Mouse (Mus musculus): ENCODE data around the gene Gatd1. TPM values are rescaled to one million over a fixed set of nuclear protein-coding genes. Genes with fewer than 3 reads are reported as not detected.

The Gatd1 gene
- polyA plus RNA-seq, 1 experiment from 2014 or later, result 68.5 TPM

DNA sequence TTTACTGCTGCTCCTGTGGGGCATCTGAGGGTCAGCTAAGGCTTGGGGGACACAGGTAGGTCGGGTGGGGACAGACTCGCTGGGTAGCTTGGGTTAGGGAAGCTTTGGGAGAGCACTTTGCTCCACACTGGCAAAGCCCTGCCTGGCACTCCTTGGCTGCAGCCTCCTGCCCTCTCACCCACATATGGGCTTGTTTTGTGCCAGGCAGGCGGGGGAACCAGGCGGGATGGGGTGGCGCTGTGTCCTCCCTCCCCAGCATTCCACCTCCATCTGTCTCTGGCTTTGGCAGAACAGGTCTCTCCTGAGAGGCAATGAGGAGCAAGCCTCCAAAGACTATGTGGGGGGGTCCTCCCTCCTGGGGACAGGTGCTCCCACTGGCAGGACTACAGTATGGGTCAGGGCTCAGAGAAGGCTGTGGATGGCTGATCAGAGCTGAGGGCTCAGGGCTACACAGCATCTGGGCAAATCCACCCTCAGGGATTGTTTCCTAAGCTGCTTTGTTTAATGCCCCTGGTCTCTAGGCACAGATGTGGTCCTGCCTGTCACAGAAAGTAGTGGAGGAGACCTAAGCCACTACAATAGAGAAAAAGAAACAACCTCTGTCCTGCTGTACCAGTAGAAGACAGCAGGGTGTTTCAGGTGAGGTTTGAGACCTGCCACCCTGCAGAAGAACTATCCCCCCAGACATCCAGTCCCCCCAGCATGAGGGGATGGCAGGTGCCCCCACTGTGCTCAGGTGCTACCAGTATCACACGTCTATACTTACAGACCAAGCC lies 19.0 kb upstream of the Gatd1 start:
- Histone ChIP-seq H3K4me3 (no peak overlapping the region), H3K9ac (no peak overlapping the region), H3K4me2 (replicated peaks) (no peak overlapping the region), H3K36me3 (peaks cover 37% of the 10 kb centered on the region), H3K27ac (no peak overlapping the region), H3K27me3 (no peaks in the 10 kb centered on the region), H3K9me3 (no peaks in the 10 kb centered on the region), H3K4me1 (peaks cover 50% of the 10 kb centered on the region)
- 84% methylated on average over 6 of the region's 6 CpGs for WGBS
- ATAC-seq (ENCODE audit: insufficient number of reproducible peaks, insufficient read depth, low FRiP score, low TSS enrichment), result no peak

GRCm38 (mm10) chr7:141432186-141432611 lies 18.3 kb upstream of the Gatd1 start:
- ATAC-seq (ENCODE audit: insufficient number of reproducible peaks, insufficient read depth, low FRiP score, low TSS enrichment), result no peak
- no peaks in the 10 kb centered on the region for H3K27me3 ChIP-seq
- H3K4me1 ChIP-seq, result peaks cover 48% of the 10 kb centered on the region
- WGBS, result 88% methylated on average over 8 of the region's 8 CpGs
- no peak overlapping the region for H3K27ac ChIP-seq
- H3K36me3 ChIP-seq, result peaks cover 37% of the 10 kb centered on the region
- no peak overlapping the region for H3K4me2 ChIP-seq (replicated peaks)
- no peak overlapping the region for H3K4me3 ChIP-seq
- H3K9ac ChIP-seq, result no peak overlapping the region
- no peaks in the 10 kb centered on the region for H3K9me3 ChIP-seq

DNA sequence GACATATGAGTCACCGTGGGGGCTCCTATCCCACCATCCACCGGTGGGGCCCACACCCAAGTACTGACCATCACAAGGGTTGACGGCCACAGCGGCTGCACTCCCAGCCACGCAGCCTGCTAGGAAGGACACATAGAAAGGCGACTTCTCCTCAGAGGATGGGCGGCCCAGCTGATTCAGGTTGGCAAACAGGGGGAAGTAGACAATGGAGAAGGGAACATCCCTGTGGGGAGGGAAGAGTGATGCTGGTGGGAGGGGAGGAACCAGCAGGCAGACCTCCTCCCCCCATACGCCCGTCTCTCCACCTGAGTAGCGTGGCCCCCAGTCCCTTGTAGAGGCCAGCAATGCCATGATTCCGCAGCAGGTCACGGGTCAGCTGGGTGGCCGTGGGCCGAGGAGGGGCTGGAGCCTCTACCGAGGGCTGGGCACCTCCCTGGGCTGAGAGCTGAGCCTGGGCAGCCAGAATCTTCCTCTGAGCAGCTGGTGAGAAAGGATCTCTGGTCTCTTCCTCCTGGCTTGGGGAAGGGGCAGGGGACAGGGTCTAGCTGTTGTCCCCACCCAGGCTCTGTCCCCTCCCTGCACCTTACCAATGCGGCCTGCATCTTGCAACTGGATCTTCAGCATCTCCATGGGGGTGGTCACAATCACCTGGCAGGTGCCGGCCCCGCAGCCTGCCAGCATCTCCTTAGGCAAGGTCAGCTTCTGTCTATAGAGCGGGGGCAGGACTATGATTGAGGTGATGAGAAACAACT lies 17.7 kb upstream of the Gatd1 start:
- H3K4me2 ChIP-seq (replicated peaks), result no peak overlapping the region
- H3K9ac ChIP-seq, result no peak overlapping the region
- peaks cover 37% of the 10 kb centered on the region for H3K36me3 ChIP-seq
- H3K4me3 ChIP-seq, result no peak overlapping the region
- WGBS, result 96% methylated on average over 19 of the region's 19 CpGs
- H3K27me3 ChIP-seq, result no peaks in the 10 kb centered on the region
- H3K4me1 ChIP-seq, result peaks cover 43% of the 10 kb centered on the region
- no peak for ATAC-seq (ENCODE audit: insufficient number of reproducible peaks, insufficient read depth, low FRiP score, low TSS enrichment)
- H3K9me3 ChIP-seq, result no peaks in the 10 kb centered on the region
- H3K27ac ChIP-seq, result no peak overlapping the region

- Histone ChIP-seq H3K36me3 (peaks cover 37% of the 10 kb centered on the region), H3K27ac (no peak overlapping the region; the same call in 1 of the 2 replicates), H3K4me2 (replicated peaks) (no peak overlapping the region), H3K4me1 (peaks cover 35% of the 10 kb centered on the region), H3K4me3 (no peak overlapping the region), H3K9ac (no peak overlapping the region), H3K9me3 (no peaks in the 10 kb centered on the region), H3K27me3 (no peaks in the 10 kb centered on the region)
- no peak for ATAC-seq (ENCODE audit: insufficient number of reproducible peaks, insufficient read depth, low FRiP score, low TSS enrichment)
- WGBS, result 93% methylated on average over 9 of the region's 9 CpGs
Measured at GRCm38 (mm10) chr7:141430585-141431240, 16.8 kb upstream of the Gatd1 start.

DNA sequence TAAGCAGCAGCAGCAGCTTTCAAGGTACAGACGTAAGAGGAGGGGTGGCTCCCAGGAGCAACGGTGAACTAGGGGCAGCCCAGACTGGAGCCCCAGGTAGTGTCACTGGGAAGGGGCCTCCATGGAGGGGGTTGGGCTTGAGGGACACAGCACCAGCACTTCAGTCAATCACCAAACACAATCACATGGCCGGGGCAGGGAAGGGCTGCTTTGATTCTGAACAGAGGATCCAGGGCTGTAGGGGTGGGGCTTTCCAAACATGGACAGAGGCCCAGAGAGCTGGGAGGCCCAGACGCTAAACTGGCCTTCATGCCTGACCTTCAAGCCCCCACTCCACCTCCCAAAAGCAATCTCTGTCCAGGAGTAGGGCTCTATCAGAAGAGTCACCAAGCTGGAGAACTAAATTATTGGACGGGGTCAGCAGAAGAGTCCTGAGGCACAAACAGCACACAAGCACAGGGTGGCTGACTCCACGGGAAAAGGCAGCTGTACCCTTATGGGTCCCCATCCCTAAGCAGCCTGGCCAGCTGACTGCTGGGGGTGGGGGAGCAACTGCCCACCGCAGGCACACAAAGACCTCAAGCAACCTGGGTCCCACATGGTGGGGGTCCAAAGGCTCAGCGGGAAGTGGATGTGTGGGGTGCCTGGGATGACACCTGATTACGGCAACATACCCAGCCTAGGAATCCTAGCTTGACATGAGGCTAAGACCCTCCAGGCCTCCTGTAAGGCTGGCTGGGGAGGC lies 16.1 kb upstream of the Gatd1 start:
- Histone ChIP-seq H3K36me3 (peaks cover 37% of the 10 kb centered on the region), H3K27ac (peak overlapping the region; percentile 43; the same call in 1 of the 2 replicates), H3K4me2 (replicated peaks) (peak overlapping the region; percentile 49; the same call in 1 of the 2 replicates), H3K27me3 (no peaks in the 10 kb centered on the region), H3K4me3 (no peak overlapping the region), H3K4me1 (peaks cover 30% of the 10 kb centered on the region), H3K9me3 (no peaks in the 10 kb centered on the region), H3K9ac (no peak overlapping the region)
- no peak for ATAC-seq (ENCODE audit: insufficient number of reproducible peaks, insufficient read depth, low FRiP score, low TSS enrichment)
- 63% methylated on average over 9 of the region's 9 CpGs for WGBS

DNA sequence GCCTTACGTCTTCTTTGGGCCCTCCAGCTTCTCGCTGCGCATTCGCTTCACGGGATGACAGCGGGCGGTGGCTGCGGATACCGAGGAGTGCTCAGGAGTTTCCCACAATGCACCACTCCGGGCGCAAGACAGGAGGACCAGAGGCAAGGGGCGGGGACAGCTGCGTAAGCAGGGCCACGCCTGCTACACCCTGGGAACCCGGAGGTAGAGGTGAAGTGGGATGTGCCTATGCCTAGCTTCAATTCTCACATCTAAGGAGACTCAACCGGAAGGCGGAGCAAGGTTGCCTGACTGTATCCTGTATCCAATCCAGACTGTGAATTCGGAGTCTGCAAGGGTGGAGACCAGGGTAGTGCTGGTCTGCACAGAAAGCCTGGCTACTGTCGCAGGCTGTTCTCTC lies 15.4 kb upstream of the Gatd1 start, which contains the start of gene Cend1:
TSS of gene Cend1 (minus strand) at position 182 of the 400 bp plus-strand sequence.
- Histone ChIP-seq H3K27ac (peak within 1 kb of the TSS; percentile 43; the same call in 1 of the 2 replicates), H3K9ac (no peak within 1 kb of the TSS), H3K36me3 (peaks cover 37% of the 10 kb centered on the region), H3K4me2 (replicated peaks) (peak within 1 kb of the TSS; percentile 49), H3K27me3 (no peaks in the 10 kb centered on the region), H3K9me3 (no peaks in the 10 kb centered on the region), H3K4me1 (peaks cover 23% of the 10 kb centered on the region), H3K4me3 (peak within 1 kb of the TSS; percentile 25)
- 1% methylated on average over 19 of the region's 19 CpGs for WGBS
- ATAC-seq (ENCODE audit: insufficient number of reproducible peaks, insufficient read depth, low FRiP score, low TSS enrichment), result peak; percentile 70

DNA sequence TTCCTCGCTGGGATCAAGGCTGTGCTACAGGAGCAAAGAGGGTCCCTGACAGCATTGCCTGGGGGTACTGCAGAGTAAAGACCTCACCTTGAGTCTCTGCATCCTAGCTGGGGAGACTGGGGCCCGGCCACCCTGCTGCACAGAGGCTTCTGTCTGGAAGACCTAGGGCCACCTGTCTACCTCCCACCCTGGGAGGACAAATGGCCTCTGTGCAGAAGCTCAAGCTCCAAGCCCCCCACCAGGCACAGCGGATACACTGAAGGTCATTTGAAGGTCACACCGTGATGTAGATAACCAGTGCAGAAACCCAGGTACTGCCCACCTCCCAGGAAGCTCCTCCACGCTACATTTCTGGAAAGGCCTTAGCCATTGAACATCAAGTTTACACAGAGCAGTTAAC lies 14.8 kb upstream of the Gatd1 start:
- ATAC-seq (ENCODE audit: insufficient number of reproducible peaks, insufficient read depth, low FRiP score, low TSS enrichment), result no peak
- Histone ChIP-seq H3K9me3 (no peaks in the 10 kb centered on the region), H3K27me3 (no peaks in the 10 kb centered on the region), H3K9ac (no peak overlapping the region), H3K4me2 (replicated peaks) (peak overlapping the region; percentile 49), H3K4me3 (peak overlapping the region; percentile 25), H3K27ac (no peak overlapping the region), H3K36me3 (peaks cover 35% of the 10 kb centered on the region), H3K4me1 (peaks cover 17% of the 10 kb centered on the region)
- WGBS, result 57% methylated on average over 5 of the region's 5 CpGs

GRCm38 (mm10) chr7:141426948-141427730 lies 13.2 kb upstream of the Gatd1 start:
- Histone ChIP-seq H3K4me2 (replicated peaks) (no peak overlapping the region), H3K4me1 (peaks cover 15% of the 10 kb centered on the region), H3K36me3 (peaks cover 22% of the 10 kb centered on the region), H3K4me3 (no peak overlapping the region), H3K27me3 (no peaks in the 10 kb centered on the region), H3K9me3 (no peaks in the 10 kb centered on the region), H3K27ac (no peak overlapping the region), H3K9ac (no peak overlapping the region)
- WGBS, result 77% methylated on average over 12 of the region's 12 CpGs
- no peak for ATAC-seq (ENCODE audit: insufficient number of reproducible peaks, insufficient read depth, low FRiP score, low TSS enrichment)

- H3K9ac ChIP-seq, result no peak overlapping the region
- no peak overlapping the region for H3K27ac ChIP-seq
- H3K4me1 ChIP-seq, result 0 out of 2 replicates have a peak, but pooled peaks cover 4% of the 10 kb centered on the region
- H3K4me3 ChIP-seq, result no peak overlapping the region
- no peaks in the 10 kb centered on the region for H3K36me3 ChIP-seq
- no peaks in the 10 kb centered on the region for H3K27me3 ChIP-seq
- no peak for ATAC-seq (ENCODE audit: insufficient number of reproducible peaks, insufficient read depth, low FRiP score, low TSS enrichment)
- H3K9me3 ChIP-seq, result no peaks in the 10 kb centered on the region
- 63% methylated on average over 4 of the region's 4 CpGs for WGBS
- no peak overlapping the region for H3K4me2 ChIP-seq (replicated peaks)
Measured at GRCm38 (mm10) chr7:141423811-141424210, 9.9 kb upstream of the Gatd1 start.

- H3K9ac ChIP-seq, result no peak overlapping the region
- H3K27ac ChIP-seq, result no peak overlapping the region
- H3K27me3 ChIP-seq, result no peaks in the 10 kb centered on the region
- no peaks in the 10 kb centered on the region for H3K4me1 ChIP-seq
- ATAC-seq (ENCODE audit: insufficient number of reproducible peaks, insufficient read depth, low FRiP score, low TSS enrichment), result no peak
- no peaks in the 10 kb centered on the region for H3K36me3 ChIP-seq
- H3K9me3 ChIP-seq, result no peaks in the 10 kb centered on the region
- H3K4me3 ChIP-seq, result no peak overlapping the region
- 78% methylated on average over 9 of the region's 9 CpGs for WGBS
- H3K4me2 ChIP-seq (replicated peaks), result no peak overlapping the region
Measured at GRCm38 (mm10) chr7:141420030-141420702, 6.2 kb upstream of the Gatd1 start.
